Mouse (Mus musculus) testis, adult 2 months (tissue): Measurements from ENCODE around the gene Glrx2.

Experiments
- CTCF ChIP-seq: fragments of 200-500 bp; IDR thresholded peaks from 2 replicates; pipeline ENCODE4 v1.5.1; 2012; ENCODE audit warnings: low read depth, mild to moderate bottlenecking, inconsistent platforms, low read length, moderate library complexity; ENCODE audit not compliant: control insufficient read depth, insufficient read depth, insufficient replicate concordance
- POLR2A ChIP-seq: fragments of 200-500 bp; IDR thresholded peaks from 2 replicates; pipeline ENCODE4 v1.6.1; 2012; ENCODE audit warnings: low read depth, mild to moderate bottlenecking, inconsistent platforms, low read length, moderate library complexity; ENCODE audit not compliant: control insufficient read depth

GRCm38 (mm10) chr1:143742186-143742585 is 26.0 kb downstream of the Glrx2 start:
- TF ChIP-seq POLR2A, result no peak
- TF ChIP-seq CTCF, result no peak
